Mouse (Mus musculus) spleen, adult 12 weeks (tissue): ENCODE results near the gene Pold1.

ENCODE experiments used
- DNase-seq: peaks from one replicate; pipeline ENCODE4 v3.0.0; 2022; ENCODE audit warnings: low spot score

Gene Pold1

DNA sequence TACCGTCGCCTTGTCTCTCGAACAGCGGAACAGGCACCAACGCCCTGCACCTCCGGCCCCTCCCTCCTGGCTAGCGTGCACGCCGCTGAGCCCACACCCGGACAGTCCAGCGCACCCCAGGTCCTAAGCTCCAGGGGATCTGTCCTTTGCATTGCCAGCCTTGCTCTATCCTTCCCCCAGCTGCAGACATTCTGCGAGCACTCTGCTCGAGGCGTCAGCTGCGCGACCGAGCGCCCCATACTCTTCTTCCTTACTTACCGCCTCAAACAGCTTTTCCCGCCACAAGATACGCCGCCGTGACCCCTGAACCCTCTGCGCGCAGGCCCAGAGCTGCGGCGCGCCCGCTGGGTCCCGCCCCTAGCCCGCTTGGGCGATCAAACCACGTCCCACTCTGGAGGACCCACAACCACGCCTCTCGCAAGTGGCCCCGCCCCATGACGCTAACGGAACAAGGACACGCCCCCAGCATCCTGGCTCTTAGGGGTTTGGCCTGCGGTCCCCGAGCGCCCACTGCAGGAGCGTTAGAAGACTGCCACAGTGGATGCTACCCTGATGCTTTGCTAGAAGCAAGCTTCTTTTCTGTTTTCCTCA is at the start of gene Pold1:
TSS of gene Pold1 (minus strand) at position 353 of the 591 bp plus-strand sequence.
- DNase-seq: peak; percentile 100

DNA sequence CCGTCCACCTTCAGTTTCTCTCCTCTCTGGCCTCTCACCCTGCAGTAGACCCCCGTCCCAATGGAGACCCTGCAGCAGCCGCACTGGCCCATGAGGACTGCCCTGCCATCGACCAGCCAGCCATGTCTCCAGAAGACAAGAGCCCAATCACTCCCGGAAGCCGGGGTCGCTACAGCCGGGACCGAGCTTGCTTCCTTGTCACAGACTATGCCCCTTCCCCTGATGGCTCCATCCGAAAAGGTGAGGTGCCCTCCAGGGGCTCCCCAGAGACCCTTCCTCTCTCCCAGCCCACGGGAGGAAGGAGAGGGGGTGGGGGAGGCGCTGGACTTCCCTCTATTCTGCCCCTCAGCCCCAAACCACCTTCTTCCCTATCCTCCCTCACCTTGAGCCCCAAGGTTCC is 49.7 kb upstream of the Pold1 start:
- no peak for DNase-seq

GRCm38 (mm10) chr7:44597666-44598065 is 49.0 kb upstream of the Pold1 start:
- DNase-seq: no peak

DNA sequence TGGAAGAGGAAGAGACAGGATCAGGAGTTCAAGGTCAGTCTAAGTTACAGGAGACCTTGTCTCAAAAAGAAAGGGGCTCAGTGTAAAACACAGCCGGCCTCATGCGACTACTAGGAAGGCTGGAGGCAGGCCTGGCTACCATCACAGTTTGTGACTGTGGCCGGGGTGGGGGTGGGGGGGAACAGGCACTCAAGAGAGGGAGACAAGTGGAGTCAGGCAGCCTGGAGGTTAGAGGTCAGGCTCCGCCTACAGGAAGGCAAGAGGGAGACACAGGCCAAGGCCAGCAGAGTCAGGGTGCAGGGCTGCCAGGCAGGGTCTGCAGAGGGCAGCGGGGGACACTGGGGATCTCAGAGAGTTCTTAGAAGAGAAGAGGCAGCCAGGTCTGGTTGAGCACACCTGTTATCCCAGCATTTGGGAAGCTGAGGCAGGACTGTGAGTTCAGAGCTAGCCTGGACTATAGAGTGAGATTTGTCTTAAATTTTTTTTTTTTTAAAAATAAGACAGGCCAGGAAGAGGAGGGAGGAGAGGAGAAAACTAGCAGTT is 48.4 kb upstream of the Pold1 start:
- no peak for DNase-seq

GRCm38 (mm10) chr7:44596051-44596450 is 47.4 kb upstream of the Pold1 start:
- no peak for DNase-seq

- DNase-seq: no peak
Observed at GRCm38 (mm10) chr7:44595131-44595561, 46.5 kb upstream of the Pold1 start.

GRCm38 (mm10) chr7:44594291-44594690 is 45.6 kb upstream of the Pold1 start:
- no peak for DNase-seq

GRCm38 (mm10) chr7:44593775-44594174 is 45.1 kb upstream of the Pold1 start:
- DNase-seq: peak; percentile 43

DNA sequence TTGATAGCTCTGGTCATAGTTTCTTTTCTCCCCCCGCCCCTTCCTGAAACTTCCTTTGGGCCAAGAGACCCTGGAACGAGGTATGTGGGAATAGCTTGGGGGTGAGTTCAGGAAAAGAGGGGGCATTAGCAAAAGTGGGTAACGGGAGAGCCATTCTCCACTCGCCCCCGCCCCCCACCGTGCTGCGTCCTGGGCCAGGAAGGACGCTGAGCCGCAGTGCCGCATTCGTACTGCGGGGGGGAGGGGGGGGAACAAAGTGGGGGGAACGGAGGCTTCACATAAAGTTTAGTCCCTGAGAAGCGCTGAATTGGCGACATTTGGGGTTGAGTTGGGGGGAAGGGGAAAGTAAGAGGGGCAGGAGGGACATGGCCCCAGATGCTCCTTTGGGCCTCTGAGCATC is 44.4 kb upstream of the Pold1 start:
- DNase-seq: no peak

DNA sequence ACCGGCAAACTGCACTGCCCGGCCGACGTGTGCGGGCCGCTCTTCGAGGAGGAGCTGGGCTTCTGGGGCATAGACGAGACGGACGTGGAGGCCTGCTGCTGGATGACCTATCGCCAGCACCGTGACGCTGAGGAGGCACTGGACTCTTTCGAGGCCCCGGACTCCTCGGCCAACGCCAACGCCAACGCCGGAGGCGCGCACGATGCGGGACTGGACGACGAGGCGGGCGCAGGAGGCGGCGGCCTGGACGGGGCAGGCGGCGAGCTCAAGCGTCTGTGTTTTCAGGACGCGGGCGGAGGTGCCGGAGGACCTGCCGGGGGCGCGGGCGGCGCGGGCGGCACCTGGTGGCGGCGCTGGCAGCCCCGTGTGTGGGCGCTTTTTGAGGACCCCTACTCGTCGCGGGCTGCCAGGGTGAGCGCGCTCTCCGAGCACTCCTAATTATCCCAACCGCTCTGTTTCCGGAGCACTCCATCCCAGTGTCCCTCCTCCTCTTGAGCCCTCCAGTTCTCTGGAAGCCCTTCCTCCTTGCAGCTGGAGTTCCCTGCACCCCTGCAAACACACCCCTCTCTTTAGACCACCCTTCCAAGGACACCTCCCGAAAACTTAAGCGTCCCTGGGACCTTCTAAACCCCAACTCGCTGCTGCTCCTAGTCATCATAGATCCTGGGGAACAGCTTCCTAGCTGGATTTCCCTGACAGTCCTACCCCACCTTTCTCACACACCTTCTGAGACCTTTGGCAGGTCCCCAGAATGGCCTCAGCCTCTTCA is 42.9 kb upstream of the Pold1 start:
- no peak for DNase-seq

DNA sequence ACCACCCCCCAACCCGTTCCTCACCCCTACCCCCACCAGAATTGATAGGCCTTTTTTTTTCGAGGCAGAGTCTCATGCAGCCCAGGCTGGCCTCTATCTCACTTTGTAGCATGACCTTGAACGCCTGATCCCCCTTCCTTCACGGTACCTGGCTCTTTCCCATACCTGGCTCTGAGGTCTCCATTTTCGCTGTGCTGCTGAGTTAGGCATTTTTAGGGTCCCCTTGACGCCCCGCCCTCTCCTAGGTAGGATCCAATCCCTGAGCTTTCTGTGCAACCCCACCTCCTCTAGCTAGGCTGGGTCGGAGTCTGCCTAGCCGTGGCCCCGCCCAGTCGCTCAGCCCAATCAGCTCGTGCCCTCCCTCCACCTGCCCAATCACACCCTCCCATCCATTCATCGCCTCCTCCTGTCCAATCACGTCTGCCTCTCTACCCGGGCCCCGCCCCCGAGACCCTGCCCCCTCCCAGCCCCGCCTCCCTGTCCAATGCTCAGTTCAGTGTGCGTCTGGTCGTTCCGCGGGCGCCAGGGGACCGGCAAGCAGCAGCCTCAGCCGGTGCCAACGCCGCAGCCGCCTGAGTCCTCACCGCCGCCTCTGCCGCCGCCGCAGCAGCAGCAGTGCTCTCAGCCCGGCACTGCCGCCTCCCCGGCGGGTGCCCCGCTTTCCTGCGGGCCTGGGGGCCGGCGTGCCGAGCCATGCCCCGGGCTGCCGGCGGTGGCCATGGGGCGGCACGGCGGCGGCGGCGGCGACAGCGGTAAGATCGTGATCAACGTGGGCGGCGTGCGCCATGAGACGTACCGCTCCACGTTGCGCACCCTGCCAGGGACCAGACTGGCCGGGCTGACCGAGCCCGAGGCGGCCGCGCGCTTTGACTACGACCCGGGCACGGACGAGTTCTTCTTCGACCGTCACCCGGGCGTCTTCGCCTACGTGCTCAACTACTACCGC is 42.0 kb upstream of the Pold1 start, which contains the start of gene Kcnc3:
TSS of gene Kcnc3 (plus strand) at position 263 of the 946 bp plus-strand sequence.
- peak; percentile 67 for DNase-seq

- DNase-seq: no peak
Observed at GRCm38 (mm10) chr7:44589946-44590345, 41.3 kb upstream of the Pold1 start.

DNA sequence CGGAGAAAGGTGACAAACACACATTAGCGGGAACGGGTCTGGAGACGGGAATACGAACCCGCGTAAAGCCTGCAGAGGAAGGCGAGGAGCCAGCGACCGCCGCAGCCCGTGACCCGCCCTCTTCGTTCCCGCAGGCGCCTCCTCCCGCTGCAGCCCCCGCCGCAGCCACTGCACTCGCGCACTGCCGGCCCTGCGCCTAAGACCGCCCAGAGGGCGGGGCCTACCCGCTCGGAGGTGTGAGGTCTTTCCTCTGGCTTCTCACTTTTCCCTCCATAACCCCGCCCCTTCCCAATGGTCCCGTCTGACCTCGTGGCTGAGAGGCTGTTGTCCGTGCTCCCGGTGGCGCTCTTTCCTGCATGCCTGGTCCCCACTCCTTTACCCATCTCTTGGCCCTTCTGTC is 40.5 kb upstream of the Pold1 start:
- DNase-seq: no peak

- no peak for DNase-seq
Observed at GRCm38 (mm10) chr7:44588338-44588737, 39.7 kb upstream of the Pold1 start.

DNA sequence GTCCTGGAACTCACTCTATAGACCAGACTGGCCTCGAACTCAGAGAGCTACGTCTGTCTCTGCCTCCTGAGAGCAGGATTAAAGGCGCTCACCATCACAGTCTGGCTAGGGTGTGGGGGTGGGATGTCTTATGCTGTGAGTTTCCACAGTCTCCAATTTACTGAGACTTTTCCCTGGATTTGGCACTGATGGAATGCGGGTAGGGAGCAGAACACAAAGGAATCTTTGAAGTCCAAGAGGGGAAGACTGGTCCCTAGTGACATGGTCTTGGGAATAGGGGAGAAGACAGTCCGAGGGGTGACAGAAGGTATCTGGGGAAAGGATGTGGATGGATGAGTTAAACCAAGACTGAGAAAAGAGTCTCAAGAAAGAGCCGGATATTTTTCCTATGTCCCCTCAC is 39.0 kb upstream of the Pold1 start:
- no peak for DNase-seq

DNA sequence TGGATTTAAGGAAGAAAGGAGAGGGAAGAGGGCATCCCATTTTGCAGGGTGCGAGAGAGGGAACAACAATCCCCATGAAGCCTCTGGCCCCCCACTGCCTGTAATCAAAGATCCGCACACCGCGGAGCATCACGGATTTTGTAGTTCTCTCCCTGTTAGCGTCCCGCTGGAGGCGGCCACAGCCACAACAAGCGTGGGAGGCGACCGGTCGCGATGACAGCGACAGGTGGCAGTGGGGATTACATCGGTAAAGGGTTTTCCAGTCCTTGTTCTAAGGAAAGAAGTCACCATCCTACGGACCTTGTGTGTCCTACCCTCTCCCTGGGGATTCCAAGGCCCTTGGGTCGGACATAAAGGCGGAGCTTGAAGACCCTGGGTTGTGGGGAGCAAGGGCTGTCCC is 38.3 kb upstream of the Pold1 start:
- DNase-seq: no peak

- no peak for DNase-seq
Observed at GRCm38 (mm10) chr7:44586518-44586917, 37.9 kb upstream of the Pold1 start.

- DNase-seq: no peak
Observed at GRCm38 (mm10) chr7:44585606-44586005, 37.0 kb upstream of the Pold1 start.

DNA sequence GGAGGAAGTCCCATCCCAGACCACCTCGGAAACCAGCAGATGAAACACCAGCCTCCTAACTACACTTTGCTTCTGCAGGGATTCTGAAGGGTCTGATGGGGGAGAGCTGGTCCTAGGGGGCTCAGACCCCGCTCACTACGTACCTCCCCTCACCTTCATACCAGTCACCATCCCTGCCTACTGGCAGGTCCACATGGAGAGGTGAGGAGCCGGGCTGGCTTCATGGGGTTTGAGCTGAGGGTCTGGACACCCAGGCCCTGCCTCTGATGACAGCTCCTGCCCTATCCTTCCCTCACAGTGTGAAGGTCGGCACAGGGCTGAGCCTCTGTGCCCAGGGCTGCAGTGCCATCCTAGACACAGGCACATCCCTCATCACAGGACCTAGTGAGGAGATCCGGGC is 36.3 kb upstream of the Pold1 start:
- no peak for DNase-seq

GRCm38 (mm10) chr7:44584265-44584804 is 35.7 kb upstream of the Pold1 start:
- no peak for DNase-seq

DNA sequence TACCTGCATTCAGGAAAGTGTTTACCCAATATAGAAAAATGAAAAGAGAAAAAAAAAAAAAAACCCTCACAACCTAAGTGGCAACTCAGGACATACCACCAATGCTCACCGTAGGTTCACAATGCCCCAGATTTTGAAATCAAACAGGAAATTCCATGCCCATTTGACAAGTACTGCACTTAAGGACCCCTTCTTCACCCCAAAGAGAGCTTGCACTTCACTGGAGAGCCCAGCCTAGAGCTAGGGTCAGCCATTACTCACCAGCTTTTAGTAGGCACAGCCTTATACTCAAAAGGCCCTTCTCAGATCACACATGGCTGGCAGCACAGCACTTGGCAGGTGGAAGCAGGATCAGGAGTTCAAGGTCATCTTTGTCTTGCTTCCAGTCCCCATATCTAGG is 34.5 kb upstream of the Pold1 start:
- DNase-seq: no peak

DNA sequence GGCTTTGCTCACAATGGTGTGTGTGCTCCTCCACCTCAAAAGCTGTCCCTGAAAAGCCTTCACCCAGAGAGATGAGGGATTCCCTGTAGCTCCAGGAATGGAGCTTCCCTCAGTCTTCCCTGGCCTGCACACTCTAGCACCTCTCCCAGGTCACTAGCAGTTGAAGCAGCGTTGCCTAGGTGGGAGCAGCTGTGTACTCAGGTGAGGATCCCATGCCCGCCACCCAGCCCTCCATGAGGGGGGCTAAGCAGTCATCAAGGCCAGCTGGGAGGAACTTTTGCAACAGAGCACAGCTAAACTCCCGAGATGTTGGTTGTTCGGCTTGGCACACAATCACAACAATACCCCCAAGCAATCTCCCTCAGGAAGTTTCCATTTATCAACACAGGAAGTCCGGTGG is 34.1 kb upstream of the Pold1 start:
- DNase-seq: no peak
